Mouse (Mus musculus): ENCODE data around the gene Abce1. TPM values are rescaled to one million over a fixed set of nuclear protein-coding genes. Genes with fewer than 3 reads are reported as not detected.

Gene Abce1
- 4.3 and 5.3 TPM in 2 replicates for polyA plus RNA-seq (2012; rRNA removed)

DNA sequence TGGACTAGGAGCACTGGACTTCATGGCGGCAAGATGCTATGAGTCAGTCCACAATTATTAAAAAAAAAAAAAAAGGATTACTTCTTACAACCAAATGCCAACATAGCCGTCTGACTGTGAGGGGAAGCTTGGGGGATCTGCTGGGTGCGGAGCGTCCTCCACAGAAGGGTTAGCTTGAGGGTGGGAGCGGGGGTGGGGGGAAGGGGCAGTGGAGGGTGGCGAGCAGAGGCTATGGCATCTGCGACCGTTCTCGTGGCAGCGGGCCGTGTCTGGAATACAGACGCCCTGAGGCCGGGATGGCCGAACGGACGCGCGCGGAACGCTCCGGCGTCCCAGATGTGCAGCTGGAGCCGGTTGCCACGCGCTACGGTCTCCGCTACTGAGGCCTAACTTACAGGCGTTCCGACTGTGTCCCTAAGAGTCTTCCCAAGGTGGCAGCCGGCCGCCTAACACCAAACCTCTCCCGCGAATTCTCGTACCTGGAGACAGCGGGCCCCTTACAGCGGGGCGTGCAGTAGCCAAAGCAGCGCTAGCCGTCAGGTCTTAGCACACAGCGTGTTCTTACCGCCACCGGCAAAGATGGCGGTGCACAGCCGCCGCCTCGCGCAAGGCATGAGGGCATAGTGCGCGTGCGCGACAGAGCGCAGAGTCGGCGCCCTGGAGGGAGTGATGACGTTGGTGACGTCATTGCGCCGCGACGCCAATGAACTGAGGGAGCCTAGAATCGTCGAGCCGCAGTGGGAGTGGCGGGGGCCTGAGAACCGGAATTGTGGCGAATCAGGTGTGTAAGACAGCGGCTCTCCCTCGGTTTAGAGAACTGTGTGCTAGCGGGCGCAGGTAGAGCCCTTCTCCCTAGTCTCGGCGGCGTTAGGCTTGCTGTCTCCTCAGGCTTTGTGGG is at the start of gene Abce1, which contains the start of gene Anapc10:
Abce1 (minus strand) TSS at position 677 of the 898 bp plus-strand sequence.
Anapc10 (plus strand) TSS at position 757 of the 898 bp plus-strand sequence.

GRCm38 (mm10) chr8:79639586-79640451 is 71.7 kb downstream of the Abce1 start, which contains the start of gene Otud4:
Gene Otud4 (plus strand): TSS chr8:79639618.

Other genes starting within 250 kb of the Abce1 start
- 12.8 and 16.3 TPM in 2 replicates for gene Otud4, start 72.1 kb downstream of the Abce1 start, polyA plus RNA-seq (2012; rRNA removed)
- gene Anapc10, start 80 bp upstream of the Abce1 start, polyA plus RNA-seq (2012; rRNA removed): 0.24 and 0.64 TPM in 2 replicates